Mouse (Mus musculus) CH12.LX (cell line): ENCODE data around the gene Ak4. TPM values are rescaled to one million over a fixed set of nuclear protein-coding genes. Genes with fewer than 3 reads are reported as not detected.

Experiments used
- DNase-seq: peaks from one replicate; pipeline ENCODE4 v3.0.0-alpha.2; 2013; ENCODE audit errors: extremely low read depth
- H3K27ac ChIP-seq: 2 replicates; pipeline ENCODE4 v1.5.1; 2012; ENCODE audit warnings: low read depth, mild to moderate bottlenecking, control low read depth, moderate library complexity; ENCODE audit not compliant: insufficient read depth
- H3K27me3 ChIP-seq: replicated peaks from 2 replicates; pipeline ENCODE3; 2012; ENCODE audit warnings: inconsistent platforms
- H3K36me3 ChIP-seq, 2 experiments: replicated peaks in 1 of 2; 2 replicates each; pipeline versions ENCODE3 to v1.6.1; 2012; ENCODE audit warnings: inconsistent platforms in 1 of 2, low read length in 1 of 2, mild to moderate bottlenecking in 1 of 2, mixed read lengths in 1 of 2, moderate library complexity in 1 of 2; ENCODE audit not compliant: control insufficient read depth in 1 of 2, insufficient read depth in 1 of 2
- H3K4me1 ChIP-seq, 2 experiments: 2 replicates each; pipeline ENCODE4 v1.6.1; 2012; ENCODE audit warnings: inconsistent platforms in 1 of 2, moderate library complexity in 1 of 2; ENCODE audit not compliant: insufficient read depth in 2 of 2, control insufficient read depth in 1 of 2
- H3K4me2 ChIP-seq: 2 replicates; pipeline ENCODE4 v1.6.1; 2012; ENCODE audit warnings: low read depth, mild to moderate bottlenecking, control low read depth; ENCODE audit not compliant: poor library complexity, insufficient read depth, severe bottlenecking
- H3K4me3 ChIP-seq, 3 experiments: fragments of 150-350 bp in 1 of 3; sonication (generic) in 1 of 3; replicated peaks in 1 of 3; 2 replicates each; pipeline versions ENCODE3 to v1.5.1; 2011 to 2012; ENCODE audit warnings: low read depth in 2 of 3, low read length in 2 of 3, mild to moderate bottlenecking in 2 of 3, moderate library complexity in 2 of 3, control low read depth in 1 of 3, improper control_type of control experiment in 1 of 3, inconsistent platforms in 1 of 3, mixed read lengths in 1 of 3; ENCODE audit not compliant: poor library complexity in 1 of 3
- H3K79me2 ChIP-seq: replicated peaks from 2 replicates; pipeline ENCODE4 v1.6.1; 2012; ENCODE audit warnings: mild to moderate bottlenecking, moderate library complexity; ENCODE audit not compliant: control insufficient read depth, poor library complexity, insufficient read depth, severe bottlenecking; ENCODE audit errors: extremely low read depth
- H3K9ac ChIP-seq: 2 replicates; pipeline ENCODE4 v1.6.1; 2012; ENCODE audit warnings: low read depth, mild to moderate bottlenecking, control low read depth, moderate library complexity; ENCODE audit not compliant: insufficient read depth
- H3K9me3 ChIP-seq: replicated peaks from 2 replicates; pipeline ENCODE3; 2012; ENCODE audit warnings: low read length, inconsistent platforms, mixed read lengths
- CHD1 ChIP-seq: IDR thresholded peaks from 2 replicates; pipeline ENCODE4 v1.6.1; 2012; ENCODE audit warnings: low read depth, low read length, improper control_type of control experiment, inconsistent platforms
- CHD2 ChIP-seq: IDR thresholded peaks from 2 replicates; pipeline ENCODE4 v1.6.1; 2011; ENCODE audit warnings: low read length, improper control_type of control experiment
- CTCF ChIP-seq, 2 experiments: IDR thresholded peaks in 1 of 2; conservative IDR thresholded peaks in 1 of 2; 2 replicates each; pipeline ENCODE4 v1.5.1; 2011 to 2012; ENCODE audit warnings: low read depth in 2 of 2, low read length in 2 of 2, improper control_type of control experiment in 1 of 2, inconsistent platforms in 1 of 2, mild to moderate bottlenecking in 1 of 2, moderate library complexity in 1 of 2
- ELF1 ChIP-seq: IDR thresholded peaks from 2 replicates; pipeline ENCODE4 v1.6.1; 2014; ENCODE audit warnings: low read depth, mild to moderate bottlenecking, inconsistent platforms, low read length, improper control_type of control experiment
- EP300 ChIP-seq: IDR thresholded peaks from 2 replicates; pipeline ENCODE4 v1.6.1; 2011; ENCODE audit warnings: low read length, improper control_type of control experiment
- ETS1 ChIP-seq: conservative IDR thresholded peaks from 2 replicates; pipeline ENCODE4 v1.6.1; 2012; ENCODE audit warnings: low read depth, mild to moderate bottlenecking, inconsistent platforms, low read length, improper control_type of control experiment, moderate library complexity
- GABPA ChIP-seq: IDR thresholded peaks from 2 replicates; pipeline ENCODE4 v1.6.1; 2012; ENCODE audit warnings: low read depth, low read length, improper control_type of control experiment, inconsistent platforms; ENCODE audit not compliant: insufficient replicate concordance
- HCFC1 ChIP-seq: IDR thresholded peaks from 2 replicates; pipeline ENCODE4 v1.6.1; 2012; ENCODE audit warnings: low read depth, mild to moderate bottlenecking, inconsistent platforms, low read length, improper control_type of control experiment
- JUND ChIP-seq: conservative IDR thresholded peaks from 2 replicates; pipeline ENCODE4 v1.6.1; 2011; ENCODE audit warnings: low read depth, low read length, improper control_type of control experiment
- MAFK ChIP-seq: IDR thresholded peaks from 2 replicates; pipeline ENCODE4 v1.6.1; 2011; ENCODE audit warnings: low read length, improper control_type of control experiment; ENCODE audit not compliant: insufficient replicate concordance
- MAX ChIP-seq: IDR thresholded peaks from 2 replicates; pipeline ENCODE4 v1.6.1; 2011; ENCODE audit warnings: low read length, improper control_type of control experiment
- MEF2A ChIP-seq: IDR thresholded peaks from 2 replicates; pipeline ENCODE4 v1.6.1; 2014; ENCODE audit warnings: low read depth, mild to moderate bottlenecking, inconsistent platforms, low read length, improper control_type of control experiment, borderline replicate concordance
- MXI1 ChIP-seq: IDR thresholded peaks from 2 replicates; pipeline ENCODE4 v1.6.1; 2011; ENCODE audit warnings: mild to moderate bottlenecking, low read depth, low read length, improper control_type of control experiment
- MYC ChIP-seq: IDR thresholded peaks from 2 replicates; pipeline ENCODE4 v1.6.1; 2011; ENCODE audit warnings: low read depth, mild to moderate bottlenecking, improper control_type of control experiment, low read length
- RAD21 ChIP-seq: IDR thresholded peaks from 2 replicates; pipeline ENCODE4 v1.6.1; 2011; ENCODE audit warnings: low read depth, mild to moderate bottlenecking, low read length, improper control_type of control experiment, moderate library complexity
- SMC3 ChIP-seq: IDR thresholded peaks from 2 replicates; pipeline ENCODE4 v1.6.1; 2011; ENCODE audit warnings: low read depth, low read length, improper control_type of control experiment
- TBP ChIP-seq: conservative IDR thresholded peaks from 2 replicates; pipeline ENCODE4 v1.6.1; 2011; ENCODE audit warnings: low read depth, low read length, improper control_type of control experiment
- TCF12 ChIP-seq: IDR thresholded peaks from 2 replicates; pipeline ENCODE4 v1.6.1; 2014; ENCODE audit warnings: low read depth, mild to moderate bottlenecking, inconsistent platforms, low read length, improper control_type of control experiment
- UBTF ChIP-seq: IDR thresholded peaks from 2 replicates; pipeline ENCODE4 v1.6.1; 2012; ENCODE audit warnings: low read depth, mild to moderate bottlenecking, inconsistent platforms, low read length, improper control_type of control experiment, moderate library complexity
- ZC3H11A ChIP-seq: IDR thresholded peaks from 2 replicates; pipeline ENCODE4 v1.6.1; 2012; ENCODE audit warnings: low read depth, mild to moderate bottlenecking, inconsistent platforms, low read length, improper control_type of control experiment
- ZKSCAN1 ChIP-seq: IDR thresholded peaks from 2 replicates; pipeline ENCODE4 v1.6.1; 2012; ENCODE audit warnings: low read depth, inconsistent platforms, low read length, improper control_type of control experiment, borderline replicate concordance
- ZMIZ1 ChIP-seq: IDR thresholded peaks from 2 replicates; pipeline ENCODE4 v1.6.1; 2012; ENCODE audit warnings: low read depth, mild to moderate bottlenecking, inconsistent platforms, low read length, improper control_type of control experiment
- dilution Hi-C: fragments of 300-500 bp; cut with MboI; formaldehyde crosslinking; loops from 2 replicates; pipeline ENCODE4 v1.14.3; 2020; ENCODE audit warnings: low sequenced_read_pairs; ENCODE audit not compliant: extremely low pct_unique_long_range_greater_than_20kb, extremely low pct_ligation_motif_present
- in situ Hi-C: fragments of 300-500 bp; cut with MboI; formaldehyde crosslinking; loops from 3 replicates; pipeline ENCODE4 v1.14.3; 2019; ENCODE audit warnings: low sequenced_read_pairs, low pct_ligation_motif_present, low pct_unique_long_range_greater_than_20kb, mixed read lengths
- polyA plus RNA-seq: library from polyadenylated mRNA; unstranded; fragments of >175 nt; gene quantifications from 2 replicates; pipeline ENCODE4 v1.2.1, GENCODE M21; 2012; ENCODE audit warnings: low read depth; ENCODE audit not compliant: insufficient read length
- total RNA-seq, 2 experiments: library from RNA; depleted of rRNA; stranded (reverse); fragments of 300-350 nt in 1 of 2; fragments of >200 nt in 1 of 2; gene quantifications; 2 replicates each; pipeline ENCODE4 v1.2.3; 2012 to 2014

Gene Ak4
- total and polyA plus RNA-seq, 3 experiments = 11.8 to 49.4 (median 23.0) TPM

DNA sequence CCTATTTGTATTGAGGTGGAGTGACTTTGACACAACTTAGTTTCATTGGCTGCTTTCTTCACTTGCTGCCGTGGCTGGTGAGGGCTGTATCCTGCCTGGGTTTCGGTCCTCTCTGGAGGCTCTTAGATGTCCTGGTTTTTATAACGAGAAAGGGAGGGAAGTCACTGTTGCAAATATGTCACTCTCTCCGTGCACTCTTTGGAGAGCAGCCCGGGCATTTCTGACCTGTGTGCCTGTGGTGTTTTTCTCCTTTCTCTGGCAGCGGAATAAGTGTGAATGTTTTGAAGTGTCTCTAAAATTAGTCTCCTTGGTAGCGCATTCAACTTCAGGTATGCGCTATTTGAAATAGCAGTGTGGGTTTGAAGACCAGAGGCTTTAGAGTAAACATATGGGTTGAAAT is 19.2 kb downstream of the Ak4 start:
- in situ Hi-C loops = no loop called here

DNA sequence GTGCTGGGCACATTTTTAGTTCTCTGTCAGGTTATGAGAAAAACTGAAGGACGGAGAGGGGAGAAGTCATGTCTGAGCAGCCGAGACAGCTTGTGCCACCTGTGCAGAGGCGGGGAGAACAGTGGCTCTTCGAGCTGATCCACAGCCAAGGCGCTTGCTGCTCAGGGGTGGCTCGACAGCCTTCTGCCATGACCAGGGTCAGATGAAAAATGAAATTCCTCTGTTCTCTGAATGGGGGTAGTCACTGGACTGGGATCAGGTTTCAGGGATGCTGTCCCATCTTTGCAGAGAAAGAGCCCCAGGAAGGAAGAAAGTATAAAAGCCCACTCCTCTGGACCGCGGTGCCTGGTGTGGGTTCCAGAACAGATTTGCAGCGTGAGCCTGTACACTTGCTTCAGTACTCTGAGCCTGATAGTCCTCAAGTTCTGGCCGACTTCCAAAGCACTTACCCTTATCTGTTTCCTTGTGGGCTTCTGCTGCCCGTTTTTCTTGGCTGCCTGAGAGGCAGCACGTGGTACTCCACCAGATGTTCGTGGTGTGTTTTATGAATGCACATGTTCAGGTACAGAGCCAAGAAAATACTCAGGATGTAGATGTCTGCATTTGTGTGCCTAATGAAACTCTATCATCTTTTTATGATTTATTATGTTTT is 20.8 kb downstream of the Ak4 start:
- Histone ChIP-seq H3K4me3 (no peak overlapping the region), H3K27me3 (no peaks in the 10 kb centered on the region)
- no peak for DNase-seq

More for the DNA sequence above, 19.2 kb downstream of the Ak4 start:
- dilution Hi-C loops = no loop called here
- no peak for TF ChIP-seq TCF12
- TF ChIP-seq MAX = no peak
- TF ChIP-seq RAD21 = no peak
- TF ChIP-seq SMC3 = no peak
- no peak for TF ChIP-seq ELF1
- TF ChIP-seq MEF2A = no peak
- no peak for TF ChIP-seq MYC
- peaks cover 0 to 3% of the 10 kb centered on the region in 2 experiments; a peak in 1 of 4 replicates for H3K4me1 ChIP-seq
- no peaks in the 10 kb centered on the region for H3K27me3 ChIP-seq
- no peaks in the 10 kb centered on the region for H3K79me2 ChIP-seq
- DNase-seq = no peak
- no peak overlapping the region for H3K27ac ChIP-seq
- H3K9ac ChIP-seq = no peak overlapping the region
- no peak overlapping the region for H3K4me2 ChIP-seq
- H3K4me3 ChIP-seq = no peak overlapping the region
- H3K9me3 ChIP-seq = no peaks in the 10 kb centered on the region
- peaks cover 0 to 13% of the 10 kb centered on the region in 2 experiments for H3K36me3 ChIP-seq

More for the DNA sequence above, 20.8 kb downstream of the Ak4 start:
- Histone ChIP-seq H3K27ac (no peak overlapping the region), H3K4me2 (no peak overlapping the region), H3K4me1 (peaks cover 0 to 3% of the 10 kb centered on the region in 2 experiments; a peak in 1 of 4 replicates), H3K79me2 (no peaks in the 10 kb centered on the region), H3K9me3 (no peaks in the 10 kb centered on the region), H3K36me3 (peaks cover 0 to 8% of the 10 kb centered on the region in 2 experiments), H3K9ac (no peak overlapping the region)
- TF ChIP-seq UBTF (no peak), MAFK (no peak), EP300 (no peak), HCFC1 (no peak), CTCF (conservative IDR thresholded peaks at IDR 0.05 in 1 of 2, IDR thresholded peaks at IDR 0.05 in 1 of 2; ENCODE audit: low read depth in 2 of 2, low read length in 2 of 2) (no peak), ZMIZ1 (no peak), MYC (no peak), CHD2 (no peak), TBP (no peak), SMC3 (no peak), RAD21 (no peak), ETS1 (no peak), ZKSCAN1 (no peak), CHD1 (no peak), ELF1 (no peak), ZC3H11A (no peak), MXI1 (no peak), GABPA (no peak), MAX (no peak), JUND (no peak)
- in situ Hi-C loops = no loop called here
- dilution Hi-C loops = no loop called here
